Mouse (Mus musculus): ENCODE measurements at regions not wholly inside any gene's neighbourhood (a gene's known extent, or its start where the extent isn't known, plus 50 kb on each side); places are given as distances from the start of the nearest gene placed in this dataset.
A peak's percentile ranks its signal among the peaks of the same experiment; 100 is the strongest.

GRCm38 (mm10) chr2:132472126-132472525, 86.9 kb upstream of the Prokr2 start:
- Histone ChIP-seq H3K9ac (no peak overlapping the region), H3K36me3 (replicated peaks) (no peaks in the 10 kb centered on the region), H3K27ac (no peak overlapping the region), H3K9me3 (no peaks in the 10 kb centered on the region), H3K4me1 (peaks cover 5% of the 10 kb centered on the region), H3K4me3 (no peak overlapping the region), H3K27me3 (replicated peaks) (no peaks in the 10 kb centered on the region), H3K4me2 (no peak overlapping the region)
- ATAC-seq (replicated peaks): no peak
- WGBS: 49% methylated on average over 2 of the region's 2 CpGs

DNA sequence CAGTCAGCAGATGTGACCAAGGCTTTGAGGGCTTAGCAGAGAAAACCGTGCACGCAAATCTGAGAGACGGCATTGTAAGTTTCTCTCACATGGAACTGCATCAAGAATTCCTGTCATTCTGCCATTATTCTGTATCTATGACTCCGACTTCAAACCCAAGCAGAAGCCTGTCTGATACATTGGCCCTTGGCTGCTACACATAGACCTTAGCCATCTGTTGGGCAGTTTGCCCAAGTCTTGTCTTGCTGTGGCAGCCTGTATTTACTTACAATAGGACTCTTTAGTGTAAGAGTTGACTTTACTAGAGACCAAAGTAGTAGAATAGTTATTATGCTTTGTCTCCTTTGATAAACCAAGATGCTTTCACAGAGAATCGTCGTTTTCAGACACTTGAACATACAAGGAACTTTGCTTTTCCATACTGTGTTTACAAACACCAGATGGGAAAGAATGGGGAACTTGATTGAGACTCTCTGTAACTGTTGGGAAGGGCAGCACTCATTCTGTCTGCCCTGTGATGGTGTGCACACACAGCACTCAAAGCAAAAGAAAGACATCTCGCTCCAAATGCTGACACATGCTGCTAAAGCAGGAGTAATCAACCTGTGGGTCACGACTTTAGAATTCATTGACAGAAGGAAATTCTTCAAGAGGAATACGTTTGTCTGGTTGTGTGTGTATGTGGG, 83.9 kb upstream of the Prokr2 start:
- no peak overlapping the region for H3K9ac ChIP-seq
- H3K9me3 ChIP-seq: no peaks in the 10 kb centered on the region
- WGBS: 80% methylated on average over 9 of the region's 9 CpGs
- no peaks in the 10 kb centered on the region for H3K27me3 ChIP-seq (replicated peaks)
- no peak overlapping the region for H3K27ac ChIP-seq
- H3K4me3 ChIP-seq: no peak overlapping the region
- no peak overlapping the region for H3K4me2 ChIP-seq
- peaks cover 5% of the 10 kb centered on the region for H3K4me1 ChIP-seq
- ATAC-seq (replicated peaks): no peak
- H3K36me3 ChIP-seq (replicated peaks): no peaks in the 10 kb centered on the region

- Histone ChIP-seq H3K4me2 (no peak overlapping the region), H3K27ac (no peak overlapping the region), H3K9me3 (no peaks in the 10 kb centered on the region), H3K36me3 (replicated peaks) (no peaks in the 10 kb centered on the region), H3K4me1 (peaks cover 8% of the 10 kb centered on the region; the same call in 1 of the 2 replicates), H3K9ac (no peak overlapping the region), H3K27me3 (replicated peaks) (no peaks in the 10 kb centered on the region), H3K4me3 (no peak overlapping the region)
- 100% methylated on average over 1 of the region's 1 CpGs for WGBS
- no peak for ATAC-seq (replicated peaks)
Observed at GRCm38 (mm10) chr2:132455029-132455428, 69.8 kb upstream of the Prokr2 start.

DNA sequence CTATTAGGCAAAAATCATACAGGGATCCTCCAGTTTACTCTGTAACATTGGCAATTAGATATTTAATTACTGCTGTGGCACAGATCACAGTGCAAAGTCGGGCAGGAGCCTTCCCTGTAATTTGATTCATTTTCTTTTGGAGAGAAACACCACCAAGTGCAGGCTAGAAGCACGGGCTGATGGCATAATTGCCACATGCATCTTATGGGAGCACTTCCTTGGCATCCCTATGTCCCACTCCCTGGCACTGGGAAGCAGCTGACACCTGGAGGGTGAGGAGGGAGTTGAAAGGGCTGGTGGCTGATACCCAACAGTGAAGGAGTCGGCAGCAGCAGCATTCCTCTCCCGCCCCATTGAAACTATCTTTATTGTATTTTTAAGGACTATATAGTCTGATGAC, 64.1 kb upstream of the Prokr2 start:
- Histone ChIP-seq H3K4me2 (no peak overlapping the region), H3K4me3 (no peak overlapping the region), H3K27ac (no peak overlapping the region), H3K27me3 (replicated peaks) (0 out of 2 replicates have a peak, but pooled peaks cover 3% of the 10 kb centered on the region), H3K4me1 (peaks cover 23% of the 10 kb centered on the region), H3K9ac (no peak overlapping the region), H3K9me3 (no peaks in the 10 kb centered on the region), H3K36me3 (replicated peaks) (no peaks in the 10 kb centered on the region)
- no peak for ATAC-seq (replicated peaks)
- 74% methylated on average over 4 of the region's 4 CpGs for WGBS

DNA sequence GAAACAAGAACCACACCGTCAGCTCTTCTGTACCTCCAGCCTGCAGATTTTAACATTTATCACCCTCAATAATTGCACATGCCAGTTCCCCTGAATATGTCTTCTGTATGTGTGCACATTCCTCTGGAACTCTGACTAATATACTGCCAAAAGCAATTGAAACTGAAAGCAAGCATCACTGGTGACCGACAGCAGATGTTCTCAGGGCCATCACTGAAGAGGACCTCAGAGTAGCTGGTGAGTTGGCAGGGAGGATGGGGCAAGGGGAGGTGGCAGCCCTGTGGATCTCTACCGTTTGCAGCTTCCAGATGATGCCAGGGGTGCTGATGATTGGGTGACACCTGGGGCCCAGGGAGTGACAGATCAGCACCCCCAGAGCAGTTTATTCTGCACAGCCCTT, 62.6 kb upstream of the Prokr2 start:
- 79% methylated on average over 3 of the region's 3 CpGs for WGBS
- Histone ChIP-seq H3K9ac (no peak overlapping the region), H3K4me3 (no peak overlapping the region), H3K4me1 (peaks cover 27% of the 10 kb centered on the region), H3K27me3 (replicated peaks) (0 out of 2 replicates have a peak, but pooled peaks cover 3% of the 10 kb centered on the region), H3K27ac (no peak overlapping the region), H3K4me2 (no peak overlapping the region), H3K9me3 (no peaks in the 10 kb centered on the region), H3K36me3 (replicated peaks) (no peaks in the 10 kb centered on the region)
- no peak for ATAC-seq (replicated peaks)

GRCm38 (mm10) chr2:132446019-132446418, 60.8 kb upstream of the Prokr2 start:
- H3K27ac ChIP-seq: 0 out of 2 replicates have a peak overlapping the region, but pooled peaks have one; percentile 61
- H3K36me3 ChIP-seq (replicated peaks): no peaks in the 10 kb centered on the region
- ATAC-seq (replicated peaks): 0 out of 2 replicates have a peak, but pooled peaks have one; percentile 24
- WGBS: 25% methylated on average over 3 of the region's 3 CpGs
- H3K4me3 ChIP-seq: no peak overlapping the region
- H3K9ac ChIP-seq: no peak overlapping the region
- H3K27me3 ChIP-seq (replicated peaks): 0 out of 2 replicates have a peak, but pooled peaks cover 3% of the 10 kb centered on the region
- H3K4me1 ChIP-seq: peaks cover 19% of the 10 kb centered on the region
- H3K9me3 ChIP-seq: no peaks in the 10 kb centered on the region
- H3K4me2 ChIP-seq: no peak overlapping the region

- peak; percentile 87 for ATAC-seq (replicated peaks)
- H3K4me2 ChIP-seq: peak overlapping the region; percentile 16; the same call in 1 of the 2 replicates
Observed at GRCm38 (mm10) chr2:132444442-132445161, 59.4 kb upstream of the Prokr2 start.

More at GRCm38 (mm10) chr2:132444442-132445161, 59.4 kb upstream of the Prokr2 start:
- Histone ChIP-seq H3K9me3 (no peaks in the 10 kb centered on the region), H3K4me3 (no peak overlapping the region), H3K36me3 (replicated peaks) (no peaks in the 10 kb centered on the region), H3K27ac (peak overlapping the region; percentile 61; the same call in 1 of the 2 replicates), H3K9ac (no peak overlapping the region), H3K4me1 (peaks cover 19% of the 10 kb centered on the region), H3K27me3 (replicated peaks) (no peaks in the 10 kb centered on the region)
- WGBS: 12% methylated on average over 11 of the region's 11 CpGs
